In genomic region chr14:78654196-78654595, GRCm38 (mm10) we compare ENCODE assay signal across 26 mouse cellular contexts.
"Had no signal": no experiment of that assay in that cellular context is flagged by ENCODE, and none has a peak within 500 bp of the region (broad histone marks: within the 10 kb centered on the region; RNA-seq: fewer than 3 reads in every experiment).

No protein-coding gene starts in this region.

- H3K4me1 ChIP-seq: embryonic facial prominence, embryonic 10.5 days; embryonic facial prominence, embryonic 12.5 days; embryonic facial prominence, embryonic 15.5 days; forebrain, embryonic 12.5 days; forebrain, embryonic 13.5 days; forebrain, embryonic 15.5 days had no signal

- H3K27ac ChIP-seq: embryonic facial prominence, embryonic 10.5 days; embryonic facial prominence, embryonic 12.5 days; embryonic facial prominence, embryonic 13.5 days; embryonic facial prominence, embryonic 15.5 days; forebrain, embryonic 10.5 days; forebrain, embryonic 12.5 days; forebrain, embryonic 13.5 days; forebrain, embryonic 15.5 days; gastrocnemius, adult 2 months had no signal

- ATAC-seq: forebrain, embryonic 13.5 days; forebrain, embryonic 14.5 days; forebrain, embryonic 15.5 days; forebrain, embryonic 16.5 days; forebrain, postnatal 0 days had no signal

- H3K9me3 ChIP-seq: embryonic facial prominence, embryonic 12.5 days; embryonic facial prominence, embryonic 13.5 days; embryonic facial prominence, embryonic 15.5 days; forebrain, embryonic 13.5 days; forebrain, embryonic 15.5 days had no signal

- H3K27me3 ChIP-seq: embryonic facial prominence, embryonic 12.5 days; embryonic facial prominence, embryonic 13.5 days; embryonic facial prominence, embryonic 15.5 days; forebrain, embryonic 12.5 days; forebrain, embryonic 13.5 days; forebrain, embryonic 15.5 days had no signal

- H3K4me2 ChIP-seq: embryonic facial prominence, embryonic 12.5 days; embryonic facial prominence, embryonic 13.5 days; embryonic facial prominence, embryonic 15.5 days; forebrain, embryonic 12.5 days; forebrain, embryonic 13.5 days; forebrain, embryonic 15.5 days had no signal

- H3K9ac ChIP-seq: embryonic facial prominence, embryonic 12.5 days; embryonic facial prominence, embryonic 13.5 days; embryonic facial prominence, embryonic 15.5 days; forebrain, embryonic 12.5 days; forebrain, embryonic 13.5 days; forebrain, embryonic 15.5 days; forebrain, postnatal 0 days had no signal

- DNase-seq: cerebellum, adult 8-10 months; cerebellum, adult 9-10 months; cerebellum, adult 9-11 months; cerebellum, postnatal 10 days; cerebellum, postnatal 14 days; cerebellum, postnatal 25 days; cerebellum, postnatal 36 days; embryo, embryonic 11 days; forebrain, postnatal 0 days; gastrocnemius, adult 2 months; gastrocnemius, postnatal 10 days; gastrocnemius, postnatal 14 days; gastrocnemius, postnatal 25 days; gastrocnemius, postnatal 36 days; heart, adult 18-20 months had no signal

- H3K4me3 ChIP-seq: embryonic facial prominence, embryonic 10.5 days; embryonic facial prominence, embryonic 12.5 days; embryonic facial prominence, embryonic 13.5 days; embryonic facial prominence, embryonic 15.5 days; erythroblast, embryonic 14.5 days; forebrain, embryonic 10.5 days; forebrain, embryonic 12.5 days; forebrain, embryonic 13.5 days; forebrain, embryonic 15.5 days; gastrocnemius, adult 2 months had no signal

- H3K36me3 ChIP-seq: embryonic facial prominence, embryonic 10.5 days; embryonic facial prominence, embryonic 12.5 days; embryonic facial prominence, embryonic 15.5 days; forebrain, embryonic 10.5 days; forebrain, embryonic 12.5 days; forebrain, embryonic 15.5 days had no signal
